Mouse (Mus musculus) testis, adult 2 months (tissue): ENCODE measurements around the gene Tas2r119.
"Not testable (repeated sequence)": the region's sequence is repeated elsewhere in the genome, so short reads cannot be mapped to it uniquely, and the experiment has no call there.

Experiments used
- CTCF ChIP-seq: fragments of 200-500 bp; IDR thresholded peaks from 2 replicates; pipeline ENCODE4 v1.5.1; 2012; ENCODE audit warnings: low read depth, mild to moderate bottlenecking, inconsistent platforms, low read length, moderate library complexity; ENCODE audit not compliant: control insufficient read depth, insufficient read depth, insufficient replicate concordance
- POLR2A ChIP-seq: fragments of 200-500 bp; IDR thresholded peaks from 2 replicates; pipeline ENCODE4 v1.6.1; 2012; ENCODE audit warnings: low read depth, mild to moderate bottlenecking, inconsistent platforms, low read length, moderate library complexity; ENCODE audit not compliant: control insufficient read depth

GRCm38 (mm10) chr15:32214687-32215086 lies 37.6 kb downstream of the Tas2r119 start:
- not testable (repeated sequence) for TF ChIP-seq POLR2A, CTCF
